Mouse (Mus musculus) hindbrain, postnatal 0 days (tissue): ENCODE measurements at regions not wholly inside any gene's neighbourhood (a gene's known extent, or its start where the extent isn't known, plus 50 kb on each side); places are given as distances from the start of the nearest gene placed in this dataset.
A peak's percentile ranks its signal among the peaks of the same experiment; 100 is the strongest.

Source experiments
- ATAC-seq: fragments of 200-750 bp; cut with Nextera tagmentation; 2 replicates; pipeline ENCODE4 v1.8.0; 2017; ENCODE audit warnings: mild to moderate bottlenecking, moderate TSS enrichment, moderate library complexity
- DNase-seq: peaks from one replicate; pipeline ENCODE4 v3.0.0-alpha.2; 2015; ENCODE audit warnings: low spot score
- H3K27ac ChIP-seq: fragments of 300-500 bp; sonication (generic); 2 replicates; pipeline ENCODE4 v1.5.1; 2014; ENCODE audit warnings: mild to moderate bottlenecking
- H3K27me3 ChIP-seq: fragments of 300-500 bp; sonication (generic); 2 replicates; pipeline ENCODE4 v1.6.1; 2014; ENCODE audit warnings: low read length, mixed read lengths; ENCODE audit not compliant: insufficient read depth
- H3K36me3 ChIP-seq: fragments of 300-500 bp; sonication (generic); 2 replicates; pipeline ENCODE4 v1.6.1; 2014; ENCODE audit warnings: low read length, mixed read lengths; ENCODE audit not compliant: insufficient read depth
- H3K4me1 ChIP-seq: fragments of 300-500 bp; sonication (generic); 2 replicates; pipeline ENCODE4 v1.6.1; 2014; ENCODE audit warnings: antibody characterized with exemption, low read length, mixed read lengths; ENCODE audit not compliant: insufficient read depth
- H3K4me2 ChIP-seq: fragments of 300-500 bp; sonication (generic); 2 replicates; pipeline ENCODE4 v1.6.1; 2014; ENCODE audit warnings: low read depth, mild to moderate bottlenecking, low read length, moderate library complexity, mixed read lengths
- H3K4me3 ChIP-seq: fragments of 300-500 bp; sonication (generic); 2 replicates; pipeline ENCODE4 v1.5.1; 2014; ENCODE audit warnings: low read length
- H3K9ac ChIP-seq: fragments of 300-500 bp; sonication (generic); replicated peaks from 2 replicates; pipeline ENCODE4 v1.6.1; 2014; ENCODE audit warnings: mild to moderate bottlenecking, low read length, moderate library complexity, mixed read lengths
- H3K9me3 ChIP-seq: fragments of 300-500 bp; sonication (generic); 2 replicates; pipeline ENCODE4 v1.6.1; 2016; ENCODE audit warnings: low read length, mixed read lengths
- CTCF ChIP-seq: IDR thresholded peaks from 2 replicates; pipeline ENCODE4 v1.5.1; 2016; ENCODE audit warnings: antibody characterized with exemption, control low read depth, low read depth
- WGBS: fragments of 180-500 bp; shearing (Covaris S2); extraction: QIAGEN DNeasy Blood & Tissue Kit; methylation state at CpG from one replicate; pipeline ENCODE4 v1.1.7; 2014; 5-methylcytosine and 5-hydroxymethylcytosine counted together

DNA sequence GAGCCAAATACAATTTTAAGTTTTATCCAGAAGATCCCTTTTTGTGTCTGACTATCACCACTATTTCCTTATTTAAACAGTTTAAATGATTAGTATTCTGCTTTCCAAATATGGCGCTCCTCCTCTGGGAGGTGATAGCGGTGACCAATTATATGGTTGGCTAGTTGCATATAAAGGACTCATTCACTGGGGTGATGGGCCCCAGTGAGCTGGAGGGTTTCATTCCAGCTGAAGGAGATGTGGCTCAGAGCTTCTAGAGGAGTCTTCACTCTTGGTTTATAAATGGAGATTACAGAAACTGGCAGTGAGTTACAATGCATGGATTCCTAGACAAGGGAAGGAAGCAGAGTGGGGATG lies 50.7 kb upstream of the Gm7361 start:
- H3K27ac ChIP-seq = no peak overlapping the region

DNA sequence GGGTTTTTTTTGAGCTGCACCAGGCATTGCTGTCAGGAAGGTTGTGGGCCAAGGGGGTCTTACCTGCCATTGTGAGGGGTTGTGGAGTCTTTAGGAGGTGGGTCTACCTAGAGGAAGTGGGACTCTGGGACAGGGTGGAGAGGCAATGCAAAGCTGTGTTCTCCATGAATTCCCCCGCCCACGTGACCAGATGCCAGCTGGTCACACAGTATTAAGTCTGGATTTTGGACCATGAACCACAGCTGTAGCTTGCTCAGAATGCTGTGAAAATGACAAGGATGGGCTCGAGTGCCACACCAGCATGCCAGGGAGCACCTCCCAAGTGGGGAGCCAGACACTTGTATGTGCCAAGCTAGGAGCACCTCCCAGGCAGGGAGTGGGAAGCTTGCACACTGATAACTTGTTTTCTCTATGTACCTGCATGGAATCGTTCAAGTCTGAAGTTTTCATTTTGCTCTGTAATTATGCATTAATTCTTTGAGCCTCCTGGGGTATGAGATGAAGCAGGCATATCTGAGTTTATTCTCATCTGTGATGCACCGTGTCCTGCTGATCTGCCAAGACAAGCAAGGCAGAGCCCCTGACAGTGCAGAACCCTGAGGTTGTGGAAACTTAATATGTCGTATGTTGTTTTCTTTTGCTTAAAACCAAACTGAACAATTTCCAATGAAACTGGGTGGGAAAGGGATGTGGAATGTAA lies 51.3 kb upstream of the Gm7361 start:
- no peak overlapping the region for H3K4me3 ChIP-seq
- WGBS = 43% methylated on average over 6 of the region's 6 CpGs
- TF ChIP-seq CTCF = no peak
- H3K27ac ChIP-seq = no peak overlapping the region
- no peak overlapping the region for H3K4me2 ChIP-seq
- ATAC-seq (0 out of 2 replicates have a peak, but pooled peaks have one; percentile 36), DNase-seq (no peak)
- H3K27me3 ChIP-seq = no peaks in the 10 kb centered on the region
- no peaks in the 10 kb centered on the region for H3K9me3 ChIP-seq
- no peaks in the 10 kb centered on the region for H3K4me1 ChIP-seq
- no peaks in the 10 kb centered on the region for H3K36me3 ChIP-seq
- H3K9ac ChIP-seq = no peak overlapping the region

More for the DNA sequence above, 50.7 kb upstream of the Gm7361 start:
- no peaks in the 10 kb centered on the region for H3K4me1 ChIP-seq
- no peaks in the 10 kb centered on the region for H3K36me3 ChIP-seq
- no peak for ATAC-seq
- H3K9ac ChIP-seq = no peak overlapping the region
- no peak for DNase-seq
- H3K9me3 ChIP-seq = no peaks in the 10 kb centered on the region
- WGBS = 16% methylated on average over 2 of the region's 2 CpGs
- no peaks in the 10 kb centered on the region for H3K27me3 ChIP-seq
- no peak overlapping the region for H3K4me3 ChIP-seq
- no peak overlapping the region for H3K4me2 ChIP-seq
- no peak for TF ChIP-seq CTCF

DNA sequence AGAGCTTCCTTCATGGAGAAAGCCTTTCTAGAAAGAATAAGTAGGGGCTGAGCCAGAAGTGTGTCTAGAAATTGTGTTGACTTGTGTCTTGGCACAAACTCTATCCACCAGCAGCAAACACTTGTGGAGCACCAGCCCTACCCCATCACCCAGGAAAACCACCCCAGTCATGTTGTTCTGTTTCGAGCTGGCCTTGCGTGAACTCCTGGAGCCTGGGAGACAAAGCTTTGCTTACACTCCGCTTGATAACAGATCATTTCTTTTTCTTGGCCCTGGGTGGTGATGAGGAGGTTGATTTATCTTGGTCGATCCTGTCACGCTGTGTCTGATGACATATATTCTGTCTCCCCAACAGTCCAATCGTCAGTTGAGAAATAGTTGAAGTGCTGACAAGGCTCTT lies 55.0 kb upstream of the Gm7361 start:
- no peaks in the 10 kb centered on the region for H3K4me1 ChIP-seq
- no peaks in the 10 kb centered on the region for H3K27me3 ChIP-seq
- ATAC-seq = no peak
- 80% methylated on average over 6 of the region's 6 CpGs for WGBS
- H3K4me2 ChIP-seq = no peak overlapping the region
- no peak overlapping the region for H3K9ac ChIP-seq
- TF ChIP-seq CTCF = no peak
- H3K27ac ChIP-seq = no peak overlapping the region
- H3K9me3 ChIP-seq = no peaks in the 10 kb centered on the region
- H3K4me3 ChIP-seq = no peak overlapping the region
- no peak for DNase-seq
- H3K36me3 ChIP-seq = no peaks in the 10 kb centered on the region

- DNase-seq (peak; percentile 73), ATAC-seq (no peak)
- Histone ChIP-seq H3K27me3 (no peaks in the 10 kb centered on the region), H3K27ac (no peak overlapping the region), H3K4me2 (no peak overlapping the region), H3K4me3 (no peak overlapping the region), H3K9ac (no peak overlapping the region), H3K9me3 (no peaks in the 10 kb centered on the region), H3K36me3 (no peaks in the 10 kb centered on the region), H3K4me1 (no peaks in the 10 kb centered on the region; the same call in 1 of the 2 replicates)
- peak; percentile 76 for TF ChIP-seq CTCF
- 10% methylated on average over 5 of the region's 5 CpGs for WGBS
These were observed 68.1 kb upstream of the Gm7361 start for GRCm38 (mm10) chr5:26189377-26189776.

DNA sequence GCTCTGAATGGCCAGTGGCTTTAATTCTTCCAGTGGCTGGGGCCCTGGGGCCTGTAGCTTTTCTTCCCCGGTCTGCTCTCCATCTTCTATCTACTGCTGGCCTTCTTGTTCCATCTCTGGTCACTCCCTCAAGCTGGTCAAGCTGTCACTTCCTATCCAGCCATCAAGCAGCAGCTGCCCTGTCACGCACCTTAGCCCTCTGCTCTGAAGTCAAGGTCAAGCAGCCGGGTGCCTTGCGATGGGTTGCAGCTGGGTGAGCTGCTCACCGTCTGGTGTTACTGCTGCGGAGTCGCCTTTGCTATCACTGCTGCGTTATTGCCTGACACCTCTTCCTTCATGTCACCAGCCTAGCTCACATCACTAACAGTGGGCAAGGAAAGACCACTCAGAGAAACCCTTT lies 66.0 kb upstream of the Gm10220 start:
- WGBS = 82% methylated on average over 8 of the region's 8 CpGs
- no peak for TF ChIP-seq CTCF
- ATAC-seq (no peak), DNase-seq (no peak)
- Histone ChIP-seq H3K9me3 (no peaks in the 10 kb centered on the region), H3K27ac (no peak overlapping the region), H3K4me2 (no peak overlapping the region), H3K27me3 (no peaks in the 10 kb centered on the region), H3K36me3 (no peaks in the 10 kb centered on the region), H3K4me1 (no peaks in the 10 kb centered on the region; the same call in 1 of the 2 replicates), H3K9ac (no peak overlapping the region), H3K4me3 (no peak overlapping the region)

GRCm38 (mm10) chr5:26185417-26185816 lies 64.2 kb upstream of the Gm10220 start:
- Histone ChIP-seq H3K27me3 (no peaks in the 10 kb centered on the region), H3K4me1 (no peaks in the 10 kb centered on the region; the same call in 1 of the 2 replicates), H3K4me2 (no peak overlapping the region), H3K36me3 (no peaks in the 10 kb centered on the region), H3K4me3 (no peak overlapping the region), H3K9me3 (no peaks in the 10 kb centered on the region), H3K9ac (no peak overlapping the region), H3K27ac (no peak overlapping the region)
- no peak for TF ChIP-seq CTCF
- DNase-seq (no peak), ATAC-seq (no peak)
- 20% methylated on average over 5 of the region's 5 CpGs for WGBS

GRCm38 (mm10) chr5:26176064-26176463 lies 54.8 kb upstream of the Gm10220 start:
- no peak for ATAC-seq

More at GRCm38 (mm10) chr5:26176064-26176463, 54.8 kb upstream of the Gm10220 start:
- Histone ChIP-seq H3K27ac (no peak overlapping the region), H3K36me3 (no peaks in the 10 kb centered on the region), H3K4me2 (no peak overlapping the region), H3K4me1 (no peaks in the 10 kb centered on the region), H3K4me3 (no peak overlapping the region), H3K27me3 (no peaks in the 10 kb centered on the region), H3K9ac (no peak overlapping the region), H3K9me3 (no peaks in the 10 kb centered on the region)
- no peak for DNase-seq
- WGBS = 61% methylated on average over 2 of the region's 2 CpGs
- no peak for TF ChIP-seq CTCF
